Mouse (Mus musculus): ENCODE data around the gene Filip1l.
A peak's percentile ranks its signal among the peaks of the same experiment; 100 is the strongest.

The Filip1l gene

DNA sequence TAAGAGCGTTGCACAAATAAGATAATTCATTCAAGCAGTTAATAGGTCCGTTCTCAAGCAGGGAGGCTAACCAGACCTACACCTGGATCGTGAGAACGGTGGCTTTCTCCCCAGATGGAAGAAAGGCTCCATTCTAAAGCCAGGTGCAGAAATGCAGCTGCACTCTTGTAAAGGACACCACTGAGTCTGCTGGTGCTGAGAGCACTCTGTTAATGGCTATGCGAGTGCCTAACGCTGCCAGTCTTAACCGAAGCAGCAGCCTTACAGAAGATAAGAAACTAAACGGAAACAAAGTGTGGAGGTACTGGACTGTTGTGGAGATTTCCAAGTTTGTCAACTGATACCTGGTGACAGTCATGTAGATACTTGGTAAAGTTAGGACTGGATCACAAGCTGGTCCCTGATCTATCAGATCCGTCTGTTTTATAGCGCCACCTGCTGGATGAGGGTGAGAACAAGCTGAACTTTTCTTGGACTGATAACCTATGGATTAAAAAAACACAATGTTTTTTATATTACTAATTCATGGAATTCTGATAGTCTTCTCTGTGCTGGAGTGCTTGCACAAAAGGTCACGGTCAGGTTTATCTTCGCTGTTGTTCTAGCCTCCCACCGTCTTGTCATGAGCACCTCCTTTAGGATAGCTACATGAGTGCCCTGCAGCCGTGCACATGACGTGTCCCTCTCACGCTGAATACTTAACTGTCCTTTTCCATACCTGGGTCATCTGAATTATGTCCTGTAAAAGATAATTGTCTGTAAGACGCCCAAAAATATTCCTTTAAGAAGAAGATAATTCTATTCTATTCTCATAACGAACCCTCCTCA is 45.7 kb downstream of the Filip1l start:
- peak; percentile 77 for DNase-seq (ENCODE audit: low spot score)

DNA sequence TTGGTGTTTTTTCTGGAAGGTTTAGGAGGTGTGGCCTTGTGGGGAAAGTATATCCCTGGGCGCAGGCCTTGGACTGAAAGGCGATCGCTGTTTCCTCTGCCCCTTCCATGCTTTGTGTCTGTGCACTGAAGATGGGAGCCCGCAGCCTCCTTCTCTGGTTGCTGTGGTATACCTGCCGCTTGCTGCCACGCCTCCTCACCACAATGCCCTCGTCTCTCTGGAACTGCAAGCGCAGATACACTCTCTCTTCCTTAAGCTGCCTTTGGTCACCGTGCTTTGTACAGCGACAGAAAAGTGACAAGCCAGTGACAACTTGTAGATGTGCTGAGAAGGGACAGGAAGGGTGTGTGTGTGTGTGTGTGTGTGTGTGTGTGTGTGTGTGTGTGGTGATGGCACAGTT is 46.7 kb downstream of the Filip1l start:
- DNase-seq (ENCODE audit: low spot score): no peak

DNA sequence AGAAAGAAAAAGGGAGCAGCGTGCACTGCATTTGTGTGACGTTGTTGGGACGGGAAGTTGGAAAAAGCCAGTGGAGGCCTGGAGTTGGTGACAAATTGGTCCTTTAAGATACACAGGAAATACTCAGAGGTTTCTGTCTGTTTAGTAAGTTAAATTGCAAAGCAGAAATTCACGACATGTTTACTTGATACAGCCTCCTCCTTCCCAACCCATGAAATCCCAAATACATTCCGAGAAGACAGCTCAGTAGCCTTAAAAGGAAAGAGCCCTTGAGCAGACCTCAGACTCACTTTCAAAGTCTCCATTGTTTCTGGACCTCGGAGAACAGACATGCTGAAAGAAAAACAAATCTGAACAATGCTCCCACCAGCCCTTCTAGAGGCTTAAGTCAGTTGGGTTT is 48.8 kb downstream of the Filip1l start:
- DNase-seq (ENCODE audit: low spot score): peak; percentile 14

DNA sequence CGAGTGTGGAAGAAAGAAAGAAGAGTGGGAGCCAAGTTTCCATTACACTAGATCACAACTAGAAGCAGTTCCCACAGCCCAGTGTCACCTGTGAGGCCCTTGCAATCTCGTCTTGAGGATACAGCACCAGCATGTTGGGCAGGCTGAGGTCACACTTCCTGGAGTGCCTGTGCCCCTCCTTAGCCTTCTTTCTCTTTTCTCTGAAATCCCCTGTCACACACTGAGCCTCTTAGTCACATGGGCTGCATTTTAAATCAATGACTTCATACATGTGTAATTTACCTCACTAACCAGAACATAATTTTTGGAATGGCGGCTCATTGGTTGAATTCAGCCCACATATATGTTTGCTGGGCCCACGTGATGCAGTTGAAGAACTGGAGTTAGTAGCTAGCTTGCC is 50.0 kb downstream of the Filip1l start:
- DNase-seq (ENCODE audit: low spot score): no peak

DNA sequence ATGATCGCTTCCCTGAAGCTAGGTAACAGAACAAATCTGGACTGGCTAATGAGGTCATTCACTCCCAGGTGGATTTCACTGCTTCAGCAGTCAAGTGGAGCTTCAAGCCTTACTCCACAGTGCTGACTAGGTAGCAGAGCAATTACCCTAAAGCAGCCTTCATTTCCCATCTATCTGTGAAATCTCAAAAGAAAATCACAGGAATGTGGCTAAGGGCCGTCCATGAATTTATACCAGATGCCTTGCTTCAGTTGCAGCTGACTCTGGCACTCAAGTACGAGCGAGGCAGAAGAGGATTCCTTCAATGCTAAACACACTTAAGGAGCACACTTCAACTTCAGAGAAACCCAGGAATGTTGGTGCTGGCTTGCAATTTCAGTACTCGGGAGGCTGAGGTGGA is 50.9 kb downstream of the Filip1l start:
- peak; percentile 50 for DNase-seq (ENCODE audit: low spot score)

GRCm38 (mm10) chr16:57412766-57413165 is 59.9 kb downstream of the Filip1l start:
- DNase-seq (ENCODE audit: low spot score): no peak

DNA sequence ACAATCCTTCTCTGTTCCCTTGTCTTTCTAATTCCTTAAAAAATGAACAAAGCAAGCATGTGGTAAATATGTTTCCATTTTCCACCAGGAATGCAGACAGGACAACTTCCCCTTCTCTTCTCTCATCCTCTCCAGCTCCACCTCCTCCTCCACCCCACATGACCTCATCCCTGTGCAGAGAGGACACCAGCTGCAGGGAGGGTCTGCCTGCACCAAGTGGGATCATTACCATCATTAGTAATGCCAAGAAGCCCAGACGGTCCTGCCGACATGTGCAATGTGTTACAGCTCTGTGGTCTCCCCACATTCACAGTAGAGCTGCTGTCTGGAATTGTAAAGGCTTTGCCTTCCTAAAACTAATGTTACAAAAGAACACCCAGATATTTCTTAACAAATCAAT is 63.2 kb downstream of the Filip1l start:
- DNase-seq (ENCODE audit: low spot score): no peak

- DNase-seq (ENCODE audit: low spot score): no peak
Observed at GRCm38 (mm10) chr16:57417017-57417416, 64.1 kb downstream of the Filip1l start.

- no peak for DNase-seq (ENCODE audit: low spot score)
Observed at GRCm38 (mm10) chr16:57417955-57418354, 65.1 kb downstream of the Filip1l start.

DNA sequence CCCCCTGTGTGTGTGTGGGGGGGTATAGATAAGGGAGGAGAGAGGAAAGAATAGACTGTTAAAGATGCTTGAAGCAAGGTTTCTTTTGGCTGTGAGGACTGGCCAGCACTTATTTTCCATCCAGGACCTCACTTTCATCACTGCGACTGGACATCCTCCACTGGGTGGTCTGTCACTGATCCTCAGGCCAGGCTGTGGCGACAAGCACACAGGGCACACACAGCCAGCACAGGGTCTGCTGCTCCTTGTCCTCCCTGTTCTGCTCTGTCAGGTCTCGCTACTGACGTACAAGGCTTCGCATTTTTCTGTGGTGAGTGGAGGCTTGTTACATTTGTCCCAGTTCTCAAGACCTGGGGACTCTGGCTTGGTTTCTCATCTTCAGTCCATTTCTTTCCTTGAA is 66.4 kb downstream of the Filip1l start:
- DNase-seq (ENCODE audit: low spot score): no peak

DNA sequence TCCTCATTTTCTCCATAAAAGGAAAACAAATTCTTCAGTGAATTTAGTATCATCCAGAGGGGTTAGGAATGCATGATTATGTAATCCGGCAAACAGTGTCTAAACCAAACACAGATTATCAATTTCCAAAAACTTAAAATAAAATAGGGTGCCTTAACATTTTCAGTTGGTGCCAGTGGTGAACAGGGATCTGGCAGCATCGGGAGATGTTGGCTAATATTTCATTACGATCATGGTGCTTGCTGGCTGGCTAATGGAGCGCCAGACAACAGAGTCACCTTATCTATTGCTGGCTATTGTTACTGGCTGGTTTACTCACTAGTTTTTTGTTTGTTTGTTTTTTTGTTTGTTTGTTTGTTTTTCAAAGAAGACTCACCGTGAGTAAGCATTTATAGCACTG is 67.0 kb downstream of the Filip1l start:
- no peak for DNase-seq (ENCODE audit: low spot score)

GRCm38 (mm10) chr16:57420773-57421556 is 68.1 kb downstream of the Filip1l start:
- peak; percentile 62 for DNase-seq (ENCODE audit: low spot score)

DNA sequence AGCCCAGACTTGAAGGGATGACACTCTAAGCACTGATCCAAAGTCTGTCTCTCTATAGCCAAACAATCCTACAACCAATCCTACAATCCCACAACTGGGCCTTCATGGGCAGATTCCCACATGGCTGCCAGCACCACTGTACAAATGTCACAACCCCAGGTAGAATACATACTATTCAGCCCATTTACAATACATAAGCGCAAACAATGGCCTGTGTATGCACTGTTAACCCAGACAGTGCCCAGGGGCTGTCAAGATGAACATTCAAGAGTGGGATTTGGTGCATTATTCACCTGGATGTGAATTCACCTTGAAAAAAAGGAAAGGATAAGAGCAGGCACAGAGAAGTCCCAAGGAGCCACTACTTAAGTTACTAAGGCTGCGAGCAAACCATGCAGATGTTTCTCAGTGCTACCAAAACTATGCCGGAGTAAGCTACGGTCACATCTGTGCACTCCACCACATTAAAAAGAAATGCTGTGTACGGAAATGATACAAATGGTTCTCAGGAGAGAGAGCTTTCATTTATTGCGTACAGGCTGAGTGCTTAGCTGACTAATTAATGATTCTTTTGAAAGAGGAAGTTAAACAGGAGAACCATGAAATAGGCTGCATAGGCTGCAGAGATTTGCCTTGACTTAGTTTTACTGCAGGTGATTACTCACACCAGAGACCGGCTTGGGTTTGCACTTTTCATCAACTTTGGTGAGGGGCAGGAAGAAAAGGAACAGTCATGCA is 69.0 kb downstream of the Filip1l start:
- no peak for DNase-seq (ENCODE audit: low spot score)

DNA sequence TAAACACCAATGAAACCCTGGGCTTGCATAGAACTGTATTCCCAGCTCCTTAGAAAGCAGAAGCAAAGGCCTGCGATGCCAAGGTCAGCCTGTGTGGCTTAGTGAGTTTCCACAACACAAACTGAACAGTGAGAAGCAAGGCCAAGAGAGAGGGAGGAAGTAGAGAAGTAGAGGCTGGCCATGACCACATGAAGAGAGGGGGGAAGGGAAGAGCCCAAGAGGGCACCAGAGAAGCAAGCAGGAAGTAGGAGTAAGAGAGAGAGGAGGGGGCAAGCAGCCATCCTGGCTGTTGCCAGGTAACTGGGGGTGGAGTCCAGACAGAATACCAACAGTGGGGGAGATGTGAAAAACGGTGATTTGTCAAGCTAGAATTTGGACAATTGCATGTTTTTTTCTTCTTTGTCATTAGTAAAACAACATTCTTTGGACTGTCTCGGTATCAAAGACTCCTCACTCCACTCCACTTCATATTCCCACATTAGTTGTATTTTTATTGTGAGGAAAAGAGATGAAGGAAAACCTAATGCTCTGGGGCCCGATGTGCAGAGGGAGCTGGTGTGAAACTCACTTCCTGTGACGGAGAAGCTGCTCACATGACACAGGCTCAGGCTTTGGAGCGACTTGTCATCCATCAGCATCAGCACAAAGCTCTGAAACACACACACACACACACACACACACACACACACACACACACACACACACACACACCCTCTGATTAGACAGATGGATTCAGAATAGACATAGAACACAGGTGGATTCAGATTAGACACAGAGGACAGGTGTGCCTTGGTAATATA is 70.3 kb downstream of the Filip1l start:
- peak; percentile 62 for DNase-seq (ENCODE audit: low spot score)

GRCm38 (mm10) chr16:57426680-57427079 is 73.8 kb downstream of the Filip1l start:
- DNase-seq (ENCODE audit: low spot score): no peak

GRCm38 (mm10) chr16:57427516-57428285 is 74.8 kb downstream of the Filip1l start:
- DNase-seq (ENCODE audit: low spot score): peak; percentile 48

DNA sequence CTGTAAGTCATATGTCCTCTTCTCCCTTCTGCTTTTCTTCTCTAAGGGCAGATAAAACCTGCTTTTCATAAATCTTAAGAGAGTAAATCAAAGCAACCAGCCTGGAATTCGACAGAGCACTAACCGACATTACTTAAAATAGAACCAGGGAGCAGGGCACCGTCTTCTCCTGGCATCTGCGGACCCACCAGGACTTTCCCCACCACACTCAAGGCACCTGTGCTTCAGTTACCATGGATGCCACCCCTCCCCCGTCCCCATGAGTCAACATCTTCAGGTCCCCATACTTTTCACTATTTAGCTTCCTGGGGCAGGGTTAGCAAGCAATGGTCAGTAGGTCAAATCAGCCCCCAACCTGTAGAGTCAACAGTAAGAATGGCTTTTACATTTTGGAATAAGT is 76.1 kb downstream of the Filip1l start:
- DNase-seq (ENCODE audit: low spot score): no peak

- no peak for DNase-seq (ENCODE audit: low spot score)
Observed at GRCm38 (mm10) chr16:57431294-57431693, 78.4 kb downstream of the Filip1l start.

DNA sequence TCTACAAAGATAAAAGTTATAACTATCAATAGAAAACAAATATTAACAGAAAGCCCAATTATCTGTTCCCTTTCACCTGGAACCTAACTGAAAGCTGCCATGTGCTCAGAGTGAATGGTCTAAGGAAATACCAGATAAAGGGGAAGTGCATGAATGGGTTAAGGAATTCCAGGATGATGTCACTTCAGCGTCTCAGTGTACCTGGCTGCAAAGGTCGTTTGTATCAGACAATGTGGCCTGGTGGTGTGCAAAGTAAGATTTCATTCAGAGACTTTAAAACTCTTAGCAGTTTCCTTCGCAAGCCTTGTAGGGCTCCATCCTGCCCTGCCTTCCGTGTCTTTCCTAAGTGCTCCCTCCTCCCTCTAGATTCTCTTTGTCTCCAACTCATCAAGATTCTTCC is 80.3 kb downstream of the Filip1l start:
- DNase-seq (ENCODE audit: low spot score): no peak

DNA sequence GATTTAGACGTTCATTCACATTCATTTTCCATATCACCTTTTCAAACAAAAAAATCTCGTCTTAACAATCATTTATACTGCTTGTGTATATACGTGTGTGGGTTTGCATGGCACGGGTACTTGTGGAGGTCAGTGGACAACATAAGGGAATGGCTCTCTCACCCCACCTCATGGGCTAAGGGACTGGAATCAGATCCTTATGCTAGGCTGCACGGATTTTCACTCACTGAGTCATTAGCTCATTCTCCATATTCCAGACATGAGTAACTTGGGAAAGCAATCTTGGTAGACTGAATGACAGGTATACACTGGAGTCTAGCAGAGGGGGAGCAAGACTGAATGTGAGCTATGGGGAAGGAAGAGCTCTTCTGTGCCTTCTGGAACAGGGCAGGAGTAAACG is 80.8 kb downstream of the Filip1l start:
- no peak for DNase-seq (ENCODE audit: low spot score)

DNA sequence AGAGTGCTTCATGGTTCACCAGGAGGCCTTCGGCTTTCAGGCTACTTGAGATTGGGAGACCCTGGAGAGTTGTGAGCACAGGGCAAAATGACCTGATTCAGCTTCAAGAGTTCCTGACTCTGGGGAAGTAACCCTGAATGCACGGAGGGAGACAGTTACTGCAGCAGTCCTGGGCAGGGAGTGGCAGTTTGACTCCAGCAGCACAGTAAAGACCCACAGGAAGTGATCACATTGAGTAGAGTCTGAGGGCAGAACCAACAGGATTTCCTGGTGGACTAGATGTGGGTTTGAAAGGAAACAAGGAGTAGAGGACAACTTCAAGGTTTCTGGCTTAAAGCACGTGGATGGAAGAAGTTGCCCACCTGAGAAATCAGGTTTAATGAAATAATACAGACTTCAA is 81.7 kb downstream of the Filip1l start:
- no peak for DNase-seq (ENCODE audit: low spot score)

All from lung, postnatal 25 days (tissue).